Mouse (Mus musculus) embryonic facial prominence, embryonic 12.5 days (tissue): ENCODE data around the gene Ccnk. TPM values are rescaled to one million over a fixed set of nuclear protein-coding genes. Genes with fewer than 3 reads are reported as not detected.

ENCODE experiments used
- polyA plus RNA-seq: library from polyadenylated mRNA; unstranded; fragments of >200 nt; fragmentation: Nextera tagmentation; extraction: Ambion mirVana; gene quantifications from 2 replicates; pipeline ENCODE4 v1.2.1, GENCODE M21; 2016

Ccnk gene
- polyA plus RNA-seq, 1 experiment from 2014 or later = 3.4 TPM

Other genes with a start within 250 kb of the Ccnk start
- 39.4 and 41.5 TPM in 2 replicates for gene Bcl11b, start 176.0 kb upstream of the Ccnk start, polyA plus RNA-seq
- 98.4 and 103 TPM in 2 replicates for gene Setd3, start 265 bp upstream of the Ccnk start, polyA plus RNA-seq
- gene Ccdc85c, start 95.8 kb downstream of the Ccnk start, polyA plus RNA-seq = 7.7 and 7.9 TPM in 2 replicates
- gene Hhipl1, start 126.7 kb downstream of the Ccnk start, polyA plus RNA-seq = 1.0 and 1.1 TPM in 2 replicates
- gene Cyp46a1, start 154.8 kb downstream of the Ccnk start, polyA plus RNA-seq = 5.9 and 7.4 TPM in 2 replicates
- 58.4 and 63.1 TPM in 2 replicates for gene Eml1, start 191.4 kb downstream of the Ccnk start, polyA plus RNA-seq